Mouse (Mus musculus): ENCODE data around the gene Rps27a. TPM values are rescaled to one million over a fixed set of nuclear protein-coding genes. Genes with fewer than 3 reads are reported as not detected.
A peak's percentile ranks its signal among the peaks of the same experiment; 100 is the strongest.

Rps27a gene
- total RNA-seq, 2 experiments from 2014 or later = 847 to 932 TPM

DNA sequence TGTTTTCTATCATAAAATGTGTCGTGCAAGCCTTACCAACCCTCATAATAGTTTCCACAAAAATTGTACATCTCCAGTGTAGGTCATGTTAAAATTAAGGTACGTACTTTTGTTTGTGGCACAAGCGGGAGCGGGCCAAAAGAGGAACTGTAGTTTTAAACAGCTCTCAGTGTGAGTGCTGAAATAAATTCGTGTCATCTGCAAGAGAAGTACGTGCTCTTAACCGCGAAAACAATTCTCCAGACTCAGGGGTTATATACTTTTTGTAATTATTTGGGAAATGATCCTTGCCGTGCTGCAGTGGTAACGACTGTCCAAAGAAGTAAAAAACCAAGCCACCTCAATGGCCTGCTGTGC lies 33.6 kb downstream of the Rps27a start:
- peak in 1 of 2 experiments; percentile 1 for DNase-seq

- no peak for DNase-seq
These were observed 34.9 kb downstream of the Rps27a start for GRCm38 (mm10) chr11:29512818-29513535.

DNA sequence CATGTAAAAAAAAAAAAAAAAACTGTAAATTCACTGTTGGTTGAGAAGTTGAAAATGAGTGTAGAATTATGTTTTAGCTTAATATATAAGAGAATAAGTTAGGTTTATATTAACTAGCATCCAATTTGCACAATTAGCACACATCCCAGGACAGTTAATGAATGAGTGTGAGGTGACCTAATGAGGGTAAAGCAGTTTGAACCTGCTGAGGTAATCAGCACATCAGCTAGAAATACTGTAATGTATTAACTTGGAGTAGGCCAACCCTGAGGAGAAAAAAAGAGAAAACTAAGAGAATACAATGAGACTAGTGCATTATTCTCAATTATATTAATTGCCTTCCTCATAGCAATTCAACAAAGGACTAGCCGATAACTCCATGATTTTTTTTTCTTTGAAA lies 38.5 kb downstream of the Rps27a start:
- no peak for DNase-seq

DNA sequence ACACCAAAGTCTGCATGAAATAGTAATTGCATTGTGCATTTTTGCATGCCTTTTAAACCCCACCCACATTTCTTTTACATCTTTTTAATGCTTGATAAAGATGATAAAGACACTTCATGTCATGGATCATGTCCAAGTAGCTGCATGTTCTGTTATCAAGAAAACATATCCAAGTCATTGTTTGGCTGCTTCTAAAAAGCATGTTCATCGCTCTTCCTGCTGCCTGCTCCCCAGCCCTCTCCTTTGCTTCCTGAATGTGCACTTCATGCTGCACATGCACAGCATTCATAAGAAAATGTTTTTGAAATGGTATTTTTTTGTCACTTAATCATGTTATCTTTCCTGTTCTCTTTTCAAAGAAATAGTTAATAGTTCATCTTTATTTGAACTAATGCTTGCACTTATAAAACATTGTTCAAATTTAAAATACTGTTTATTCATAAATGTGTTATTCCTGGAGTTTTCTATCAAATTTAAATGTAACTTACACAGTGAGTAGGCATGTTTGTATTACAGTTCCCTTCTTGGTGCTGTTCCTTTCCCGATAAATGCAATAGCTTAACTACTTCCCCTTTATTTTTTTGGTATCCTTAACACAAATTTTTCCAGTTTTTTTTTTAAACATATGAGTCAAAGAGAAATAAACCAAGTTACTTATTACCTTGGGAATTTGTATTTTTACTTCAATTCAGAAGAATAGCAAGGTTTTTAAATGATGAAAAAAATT lies 42.8 kb downstream of the Rps27a start:
- no peak for DNase-seq

DNA sequence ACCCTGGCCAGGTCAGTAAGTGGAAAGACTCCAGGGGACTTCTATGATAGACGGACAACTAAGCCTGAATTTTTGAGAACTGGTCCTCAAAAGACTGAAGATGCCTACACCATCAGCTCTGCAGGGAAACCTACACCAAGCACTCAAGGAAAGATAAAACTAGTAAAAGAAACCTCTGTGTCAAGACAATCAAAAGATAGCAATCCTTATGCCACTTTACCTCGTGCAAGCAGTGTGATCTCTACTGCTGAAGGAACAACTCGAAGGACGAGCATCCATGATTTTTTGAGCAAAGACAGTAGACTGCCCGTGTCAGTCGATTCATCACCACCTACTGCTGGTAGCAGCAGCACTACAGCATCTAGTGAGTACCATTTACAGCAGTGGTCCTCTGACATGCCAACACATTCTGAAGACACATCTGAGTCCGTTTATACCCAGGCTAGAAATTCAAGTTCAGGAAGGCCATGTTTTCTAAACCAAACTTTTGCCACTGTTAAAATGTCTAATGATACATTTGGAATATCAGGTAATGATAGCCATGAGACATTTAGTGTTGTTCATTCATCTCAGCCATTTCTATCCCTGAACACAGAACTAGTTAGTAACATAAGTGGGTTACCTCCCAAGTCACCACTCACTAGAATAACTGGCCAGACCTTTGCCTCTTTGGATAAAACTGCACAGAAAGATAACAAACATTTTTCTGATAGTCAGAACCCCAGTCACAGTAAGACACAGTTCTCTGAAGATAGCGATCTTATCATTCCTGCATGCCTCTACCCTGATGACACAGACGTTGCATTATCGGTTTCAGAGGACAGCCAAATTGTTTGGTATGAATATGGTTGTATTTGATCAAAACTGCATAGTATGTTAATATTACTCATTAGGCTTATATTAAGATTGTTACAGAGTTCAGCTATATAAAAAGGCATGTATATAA lies 43.7 kb downstream of the Rps27a start:
- DNase-seq = no peak

- DNase-seq = no peak
These were observed 50.9 kb downstream of the Rps27a start for GRCm38 (mm10) chr11:29496962-29497361.

Other genes with a start within 250 kb of the Rps27a start
- 10 to 100 TPM; 13.9 to 19.3 TPM for gene Ccdc88a, start 174.5 kb downstream of the Rps27a start, total RNA-seq (2021)
- gene Prorsd1, start 33.1 kb downstream of the Rps27a start, total RNA-seq (2021) = 10 to 100 TPM; 22.8 to 27.4 TPM
- 10 to 100 TPM; 40.2 to 42.0 TPM for gene Mtif2, start 21.7 kb downstream of the Rps27a start, total RNA-seq (2021)
- gene Clhc1, start 159 bp downstream of the Rps27a start, total RNA-seq (2021) = under 1 TPM; 0.46 to 0.50 TPM
- 100 to 1,000 TPM; 312 to 517 TPM for gene Rtn4, start 144.8 kb upstream of the Rps27a start, total RNA-seq (2021)